Mouse (Mus musculus): Measurements from ENCODE around the gene Mga. TPM values are rescaled to one million over a fixed set of nuclear protein-coding genes. Genes with fewer than 3 reads are reported as not detected.

The Mga gene
- polyA plus RNA-seq, 1 experiment from 2014 or later, result 44.2 TPM

GRCm38 (mm10) chr2:119980343-119980986 is 83.4 kb downstream of the Mga start:
- no peak overlapping the region for H3K4me2 ChIP-seq (ENCODE audit: low read depth, low read length)
- no peak overlapping the region for H3K9ac ChIP-seq (replicated peaks; ENCODE audit: low read depth, low read length)
- H3K4me1 ChIP-seq (ENCODE audit: control insufficient read depth, insufficient read depth, low read length), result 0 out of 2 replicates have a peak, but pooled peaks cover 4% of the 10 kb centered on the region
- no peak for ATAC-seq (ENCODE audit: low read depth)
- 77% methylated on average over 7 of the region's 7 CpGs for WGBS
- no peak overlapping the region for H3K4me3 ChIP-seq (ENCODE audit: low read depth, low read length)
- H3K36me3 ChIP-seq (ENCODE audit: control insufficient read depth, insufficient read depth, low read length), result no peaks in the 10 kb centered on the region
- no peaks in the 10 kb centered on the region for H3K9me3 ChIP-seq (ENCODE audit: control insufficient read depth, low read length)
- no peak overlapping the region for H3K27ac ChIP-seq (ENCODE audit: low read depth, low read length)
- H3K27me3 ChIP-seq (ENCODE audit: control insufficient read depth, insufficient read depth, low read length), result no peaks in the 10 kb centered on the region

GRCm38 (mm10) chr2:119981631-119982030 is 84.6 kb downstream of the Mga start:
- 90% methylated on average over 2 of the region's 2 CpGs for WGBS
- Histone ChIP-seq H3K9me3 (ENCODE audit: control insufficient read depth, low read length) (no peaks in the 10 kb centered on the region), H3K36me3 (ENCODE audit: control insufficient read depth, insufficient read depth, low read length) (no peaks in the 10 kb centered on the region), H3K9ac (replicated peaks; ENCODE audit: low read depth, low read length) (no peak overlapping the region), H3K4me3 (ENCODE audit: low read depth, low read length) (no peak overlapping the region), H3K27me3 (ENCODE audit: control insufficient read depth, insufficient read depth, low read length) (no peaks in the 10 kb centered on the region), H3K27ac (ENCODE audit: low read depth, low read length) (no peak overlapping the region), H3K4me1 (ENCODE audit: control insufficient read depth, insufficient read depth, low read length) (no peaks in the 10 kb centered on the region), H3K4me2 (ENCODE audit: low read depth, low read length) (no peak overlapping the region)
- no peak for ATAC-seq (ENCODE audit: low read depth)

DNA sequence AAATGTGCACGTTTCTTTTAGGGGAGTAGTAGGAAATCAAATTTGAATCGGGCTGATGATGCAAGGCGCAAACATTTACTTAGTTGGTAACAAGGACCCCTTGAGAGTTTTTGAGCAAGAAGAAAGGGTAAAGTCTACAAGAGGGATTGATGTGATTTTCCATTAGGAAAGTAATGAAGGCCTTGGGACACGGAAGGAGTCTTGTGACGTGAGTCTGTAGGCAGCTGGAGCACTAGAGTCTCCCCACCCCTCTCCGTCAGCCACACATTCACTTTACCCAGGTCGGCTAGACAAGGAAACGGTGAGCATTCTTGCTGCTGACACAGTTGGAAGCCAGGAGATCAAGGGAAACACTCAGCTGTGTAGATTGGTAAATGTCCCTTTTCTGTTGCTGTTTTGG is 88.8 kb downstream of the Mga start:
- H3K27ac ChIP-seq (ENCODE audit: low read depth, low read length), result no peak overlapping the region

DNA sequence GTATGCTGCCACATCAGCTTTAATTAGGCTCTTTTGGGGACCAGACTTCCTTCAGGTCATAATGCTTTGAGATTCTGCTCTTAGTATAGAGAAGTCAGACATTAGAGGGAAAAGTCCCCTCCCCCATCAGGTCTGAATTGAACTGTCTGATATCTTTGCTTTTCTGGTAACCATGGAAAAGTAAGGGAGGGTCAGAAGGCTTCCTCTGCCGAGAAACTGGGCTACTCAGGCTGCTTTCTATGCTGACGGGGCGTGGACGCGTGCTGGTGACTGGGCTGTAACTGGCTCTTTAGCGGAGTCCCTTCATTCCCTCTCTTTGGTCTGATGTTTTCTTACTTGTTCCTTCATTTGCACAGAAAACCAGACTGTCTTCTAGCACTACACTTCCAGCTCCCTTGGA is 89.3 kb downstream of the Mga start:
- no peak overlapping the region for H3K4me2 ChIP-seq (ENCODE audit: low read depth, low read length)
- no peaks in the 10 kb centered on the region for H3K27me3 ChIP-seq (ENCODE audit: control insufficient read depth, insufficient read depth, low read length)
- H3K36me3 ChIP-seq (ENCODE audit: control insufficient read depth, insufficient read depth, low read length), result no peaks in the 10 kb centered on the region
- no peaks in the 10 kb centered on the region for H3K4me1 ChIP-seq (ENCODE audit: control insufficient read depth, insufficient read depth, low read length)
- 69% methylated on average over 6 of the region's 6 CpGs for WGBS
- no peaks in the 10 kb centered on the region for H3K9me3 ChIP-seq (ENCODE audit: control insufficient read depth, low read length)
- H3K27ac ChIP-seq (ENCODE audit: low read depth, low read length), result no peak overlapping the region
- H3K4me3 ChIP-seq (ENCODE audit: low read depth, low read length), result no peak overlapping the region
- no peak for ATAC-seq (ENCODE audit: low read depth)
- no peak overlapping the region for H3K9ac ChIP-seq (replicated peaks; ENCODE audit: low read depth, low read length)

More for the DNA sequence above, 88.8 kb downstream of the Mga start:
- Histone ChIP-seq H3K36me3 (ENCODE audit: control insufficient read depth, insufficient read depth, low read length) (no peaks in the 10 kb centered on the region), H3K4me2 (ENCODE audit: low read depth, low read length) (no peak overlapping the region), H3K9me3 (ENCODE audit: control insufficient read depth, low read length) (no peaks in the 10 kb centered on the region), H3K4me1 (ENCODE audit: control insufficient read depth, insufficient read depth, low read length) (no peaks in the 10 kb centered on the region), H3K27me3 (ENCODE audit: control insufficient read depth, insufficient read depth, low read length) (no peaks in the 10 kb centered on the region), H3K9ac (replicated peaks; ENCODE audit: low read depth, low read length) (no peak overlapping the region), H3K4me3 (ENCODE audit: low read depth, low read length) (no peak overlapping the region)
- 72% methylated on average over 8 of the region's 8 CpGs for WGBS
- ATAC-seq (ENCODE audit: low read depth), result no peak

DNA sequence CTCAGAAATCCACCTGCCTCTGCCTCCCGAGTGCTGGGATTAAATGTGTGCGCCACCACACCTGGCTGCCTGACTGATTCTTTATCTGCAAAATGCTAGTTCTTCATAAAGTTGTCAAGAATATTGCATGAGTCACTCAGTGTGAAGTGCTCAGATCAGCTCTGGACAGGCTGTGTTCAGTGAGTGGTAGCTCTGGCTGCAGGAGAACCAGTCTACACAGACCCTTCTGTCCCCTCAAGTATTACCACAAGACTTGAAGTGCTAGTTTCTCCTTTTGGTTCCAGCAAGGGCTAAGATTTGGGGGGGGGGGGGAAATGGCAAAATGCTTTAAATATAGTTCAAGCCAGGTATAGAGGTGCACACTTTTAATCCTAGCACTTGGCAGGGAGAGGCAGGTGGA is 90.4 kb downstream of the Mga start:
- H3K27me3 ChIP-seq (ENCODE audit: control insufficient read depth, insufficient read depth, low read length), result no peaks in the 10 kb centered on the region
- no peaks in the 10 kb centered on the region for H3K9me3 ChIP-seq (ENCODE audit: control insufficient read depth, low read length)
- ATAC-seq (ENCODE audit: low read depth), result no peak
- WGBS, result 100% methylated on average over 2 of the region's 2 CpGs
- no peak overlapping the region for H3K4me3 ChIP-seq (ENCODE audit: low read depth, low read length)
- no peak overlapping the region for H3K27ac ChIP-seq (ENCODE audit: low read depth, low read length)
- no peak overlapping the region for H3K9ac ChIP-seq (replicated peaks; ENCODE audit: low read depth, low read length)
- H3K4me2 ChIP-seq (ENCODE audit: low read depth, low read length), result no peak overlapping the region
- no peaks in the 10 kb centered on the region for H3K36me3 ChIP-seq (ENCODE audit: control insufficient read depth, insufficient read depth, low read length)
- no peaks in the 10 kb centered on the region for H3K4me1 ChIP-seq (ENCODE audit: control insufficient read depth, insufficient read depth, low read length)

DNA sequence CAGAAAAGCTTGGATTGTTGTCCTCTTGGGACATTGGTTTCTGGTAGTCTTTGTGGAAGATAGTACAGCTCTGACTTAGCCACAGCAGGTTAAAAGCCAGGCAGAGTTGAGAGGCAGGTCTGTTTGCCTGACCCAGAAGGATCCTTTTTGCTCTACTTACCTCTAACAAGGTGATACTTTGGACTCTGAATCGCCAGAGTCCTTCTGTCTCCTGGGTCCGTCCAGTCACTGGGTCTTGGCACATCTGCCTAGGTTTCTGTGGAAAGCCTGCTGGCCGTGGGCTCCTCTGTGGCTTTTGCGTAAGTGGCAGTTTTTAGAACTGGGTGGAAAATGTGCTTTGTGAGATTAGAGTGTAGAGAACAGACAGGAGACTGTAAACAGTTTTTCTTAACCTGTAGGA is 91.9 kb downstream of the Mga start:
- H3K4me2 ChIP-seq (ENCODE audit: low read depth, low read length), result no peak overlapping the region
- H3K9me3 ChIP-seq (ENCODE audit: control insufficient read depth, low read length), result no peaks in the 10 kb centered on the region
- H3K9ac ChIP-seq (replicated peaks; ENCODE audit: low read depth, low read length), result no peak overlapping the region
- no peak for ATAC-seq (ENCODE audit: low read depth)
- no peak overlapping the region for H3K4me3 ChIP-seq (ENCODE audit: low read depth, low read length)
- no peak overlapping the region for H3K27ac ChIP-seq (ENCODE audit: low read depth, low read length)
- no peaks in the 10 kb centered on the region for H3K27me3 ChIP-seq (ENCODE audit: control insufficient read depth, insufficient read depth, low read length)
- H3K4me1 ChIP-seq (ENCODE audit: control insufficient read depth, insufficient read depth, low read length), result no peaks in the 10 kb centered on the region
- no peaks in the 10 kb centered on the region for H3K36me3 ChIP-seq (ENCODE audit: control insufficient read depth, insufficient read depth, low read length)
- WGBS, result 90% methylated on average over 4 of the region's 4 CpGs

DNA sequence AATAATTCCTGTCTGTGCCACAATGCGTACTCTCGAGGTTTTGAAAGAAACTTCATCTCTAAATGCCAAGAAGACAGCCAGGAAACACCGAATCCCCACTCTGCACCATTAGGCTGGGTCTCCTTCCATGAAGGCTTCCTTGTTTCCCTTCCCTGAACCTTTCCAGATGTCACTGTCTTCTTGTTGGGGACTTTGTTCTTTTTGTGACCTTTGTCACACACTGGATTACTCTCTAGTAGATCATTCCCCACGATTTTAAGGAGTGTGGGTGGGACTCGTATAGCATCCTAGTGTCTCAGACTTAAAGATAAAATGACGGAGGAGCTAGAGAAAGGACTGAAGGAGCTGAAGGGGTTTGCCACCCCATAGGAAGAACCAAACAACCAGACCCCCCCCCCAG is 93.9 kb downstream of the Mga start:
- 88% methylated on average over 6 of the region's 6 CpGs for WGBS

GRCm38 (mm10) chr2:119992349-119992748 is 95.3 kb downstream of the Mga start:
- H3K4me2 ChIP-seq (ENCODE audit: low read depth, low read length), result no peak overlapping the region
- H3K27ac ChIP-seq (ENCODE audit: low read depth, low read length), result no peak overlapping the region
- WGBS, result 83% methylated on average over 2 of the region's 2 CpGs
- H3K4me3 ChIP-seq (ENCODE audit: low read depth, low read length), result no peak overlapping the region
- no peaks in the 10 kb centered on the region for H3K27me3 ChIP-seq (ENCODE audit: control insufficient read depth, insufficient read depth, low read length)
- H3K9ac ChIP-seq (replicated peaks; ENCODE audit: low read depth, low read length), result no peak overlapping the region
- no peak for ATAC-seq (ENCODE audit: low read depth)
- H3K36me3 ChIP-seq (ENCODE audit: control insufficient read depth, insufficient read depth, low read length), result no peaks in the 10 kb centered on the region
- no peaks in the 10 kb centered on the region for H3K9me3 ChIP-seq (ENCODE audit: control insufficient read depth, low read length)
- H3K4me1 ChIP-seq (ENCODE audit: control insufficient read depth, insufficient read depth, low read length), result no peaks in the 10 kb centered on the region

More for the DNA sequence above, 93.9 kb downstream of the Mga start:
- Histone ChIP-seq H3K4me1 (ENCODE audit: control insufficient read depth, insufficient read depth, low read length) (no peaks in the 10 kb centered on the region), H3K27me3 (ENCODE audit: control insufficient read depth, insufficient read depth, low read length) (no peaks in the 10 kb centered on the region), H3K4me3 (ENCODE audit: low read depth, low read length) (no peak overlapping the region), H3K27ac (ENCODE audit: low read depth, low read length) (no peak overlapping the region), H3K9me3 (ENCODE audit: control insufficient read depth, low read length) (no peaks in the 10 kb centered on the region), H3K9ac (replicated peaks; ENCODE audit: low read depth, low read length) (no peak overlapping the region), H3K36me3 (ENCODE audit: control insufficient read depth, insufficient read depth, low read length) (no peaks in the 10 kb centered on the region), H3K4me2 (ENCODE audit: low read depth, low read length) (no peak overlapping the region)
- no peak for ATAC-seq (ENCODE audit: low read depth)

GRCm38 (mm10) chr2:119993515-119993914 is 96.5 kb downstream of the Mga start:
- Histone ChIP-seq H3K9me3 (ENCODE audit: control insufficient read depth, low read length) (no peaks in the 10 kb centered on the region), H3K4me1 (ENCODE audit: control insufficient read depth, insufficient read depth, low read length) (no peaks in the 10 kb centered on the region), H3K4me3 (ENCODE audit: low read depth, low read length) (no peak overlapping the region), H3K9ac (replicated peaks; ENCODE audit: low read depth, low read length) (no peak overlapping the region), H3K27me3 (ENCODE audit: control insufficient read depth, insufficient read depth, low read length) (no peaks in the 10 kb centered on the region), H3K4me2 (ENCODE audit: low read depth, low read length) (no peak overlapping the region), H3K36me3 (ENCODE audit: control insufficient read depth, insufficient read depth, low read length) (no peaks in the 10 kb centered on the region), H3K27ac (ENCODE audit: low read depth, low read length) (no peak overlapping the region)
- WGBS, result 55% methylated on average over 2 of the region's 2 CpGs
- ATAC-seq (ENCODE audit: low read depth), result no peak

All from neural tube, embryonic 14.5 days (tissue).